Mouse (Mus musculus) C2C12 (cell line): ENCODE measurements around the gene 1700025G04Rik. TPM values are rescaled to one million over a fixed set of nuclear protein-coding genes. Genes with fewer than 3 reads are reported as not detected.

Source experiments
- H3K27me3 ChIP-seq: one replicate; pipeline ENCODE4 v1.6.1; 2011; ENCODE audit not compliant: control insufficient read depth, insufficient read depth, insufficient read length
- H3K36me3 ChIP-seq: one replicate; pipeline ENCODE4 v1.6.1; 2011; ENCODE audit not compliant: control insufficient read depth, insufficient read depth
- H3K4me3 ChIP-seq: one replicate; pipeline ENCODE4 v1.5.1; 2011; ENCODE audit warnings: mild to moderate bottlenecking, control low read depth; ENCODE audit not compliant: poor library complexity, insufficient read depth, severe bottlenecking
- H3K79me2 ChIP-seq: one replicate; pipeline ENCODE4 v1.6.1; 2011; ENCODE audit not compliant: control insufficient read depth, insufficient read depth
- H3K79me3 ChIP-seq: one replicate; pipeline ENCODE4 v1.6.1; 2011; ENCODE audit warnings: low read depth, control low read depth
- H3ac ChIP-seq: one replicate; pipeline ENCODE3; 2011; ENCODE audit warnings: low read depth; ENCODE audit not compliant: control insufficient read depth, insufficient read length
- CEBPB ChIP-seq: IDR thresholded peaks from one replicate; pipeline ENCODE4 v1.6.1; 2011; ENCODE audit warnings: low read depth, mild to moderate bottlenecking, control low read depth, moderate library complexity
- CTCF ChIP-seq: IDR thresholded peaks from one replicate; pipeline ENCODE4 v1.5.1; 2011; ENCODE audit not compliant: control insufficient read depth, insufficient read depth, insufficient read length
- FOSL1 ChIP-seq: IDR thresholded peaks from one replicate; pipeline ENCODE4 v1.8.0; 2011; ENCODE audit warnings: mild to moderate bottlenecking, low read length; ENCODE audit not compliant: poor library complexity, insufficient read depth, severe bottlenecking
- MAX ChIP-seq: IDR thresholded peaks from one replicate; pipeline ENCODE4 v1.6.1; 2011; ENCODE audit warnings: mild to moderate bottlenecking, control low read depth
- MYOD1 ChIP-seq: IDR thresholded peaks from one replicate; pipeline ENCODE4 v1.6.1; 2011; ENCODE audit warnings: low read depth; ENCODE audit not compliant: control insufficient read depth, insufficient read length
- MYOG ChIP-seq: IDR thresholded peaks from one replicate; pipeline ENCODE4 v1.6.1; 2011; ENCODE audit not compliant: control insufficient read depth, insufficient read length; ENCODE audit errors: extremely low read depth
- USF1 ChIP-seq: IDR thresholded peaks from one replicate; pipeline ENCODE4 v1.6.1; 2011; ENCODE audit warnings: low read depth, mild to moderate bottlenecking, control low read depth, moderate library complexity
- polyA plus RNA-seq: library from polyadenylated mRNA; unstranded; fragments of >200 nt; fragmentation: generic; extraction: Trizol; gene quantifications from one replicate; pipeline ENCODE4 v1.2.1, GENCODE M21; 2012; ENCODE audit warnings: missing spikeins

The 1700025G04Rik gene
- polyA plus RNA-seq, 1 experiment = 2.1 TPM

- TF ChIP-seq MAX (no peak), USF1 (no peak), MYOG (no peak), CEBPB (no peak)
- no peaks in the 10 kb centered on the region for H3K36me3 ChIP-seq
- H3K79me3 ChIP-seq = no peaks in the 10 kb centered on the region
- H3ac ChIP-seq = no peak overlapping the region
- H3K4me3 ChIP-seq = no peak overlapping the region
- no peaks in the 10 kb centered on the region for H3K27me3 ChIP-seq
- H3K79me2 ChIP-seq = no peaks in the 10 kb centered on the region
These were observed 209.2 kb downstream of the 1700025G04Rik start for GRCm38 (mm10) chr1:151880731-151881130.

GRCm38 (mm10) chr1:151879966-151880365 lies 210.0 kb downstream of the 1700025G04Rik start:
- H3K79me2 ChIP-seq = no peaks in the 10 kb centered on the region
- no peak overlapping the region for H3ac ChIP-seq
- no peak overlapping the region for H3K4me3 ChIP-seq
- H3K27me3 ChIP-seq = no peaks in the 10 kb centered on the region
- H3K79me3 ChIP-seq = no peaks in the 10 kb centered on the region
- TF ChIP-seq MYOD1 (no peak), CEBPB (no peak), USF1 (no peak), FOSL1 (no peak), MAX (no peak), CTCF (no peak)
- no peaks in the 10 kb centered on the region for H3K36me3 ChIP-seq

GRCm38 (mm10) chr1:151879308-151879850 lies 210.5 kb downstream of the 1700025G04Rik start:
- no peaks in the 10 kb centered on the region for H3K79me3 ChIP-seq
- H3K4me3 ChIP-seq = no peak overlapping the region
- H3K27me3 ChIP-seq = no peaks in the 10 kb centered on the region
- H3K36me3 ChIP-seq = no peaks in the 10 kb centered on the region
- TF ChIP-seq MAX (no peak), CEBPB (no peak), FOSL1 (no peak), MYOD1 (no peak), USF1 (no peak), CTCF (no peak), MYOG (no peak)
- no peaks in the 10 kb centered on the region for H3K79me2 ChIP-seq
- H3ac ChIP-seq = no peak overlapping the region

- H3K36me3 ChIP-seq = no peaks in the 10 kb centered on the region
- H3K79me2 ChIP-seq = no peaks in the 10 kb centered on the region
- no peaks in the 10 kb centered on the region for H3K27me3 ChIP-seq
- no peak overlapping the region for H3K4me3 ChIP-seq
- TF ChIP-seq MYOG (no peak), USF1 (no peak), CEBPB (no peak), FOSL1 (no peak), CTCF (no peak), MAX (no peak), MYOD1 (no peak)
- no peak overlapping the region for H3ac ChIP-seq
- no peaks in the 10 kb centered on the region for H3K79me3 ChIP-seq
These were observed 211.5 kb downstream of the 1700025G04Rik start for GRCm38 (mm10) chr1:151878411-151878810.

GRCm38 (mm10) chr1:151872971-151873370 lies 217.0 kb downstream of the 1700025G04Rik start:
- Histone ChIP-seq H3K27me3 (no peaks in the 10 kb centered on the region), H3K4me3 (no peak overlapping the region), H3K36me3 (no peaks in the 10 kb centered on the region), H3K79me3 (no peaks in the 10 kb centered on the region), H3ac (no peak overlapping the region), H3K79me2 (no peaks in the 10 kb centered on the region)
- no peak for TF ChIP-seq MAX
- TF ChIP-seq CTCF = no peak
- no peak for TF ChIP-seq USF1

GRCm38 (mm10) chr1:151864326-151864725 lies 225.6 kb downstream of the 1700025G04Rik start:
- no peak overlapping the region for H3K4me3 ChIP-seq

More at GRCm38 (mm10) chr1:151864326-151864725, 225.6 kb downstream of the 1700025G04Rik start:
- Histone ChIP-seq H3ac (no peak overlapping the region), H3K27me3 (no peaks in the 10 kb centered on the region), H3K36me3 (no peaks in the 10 kb centered on the region), H3K79me3 (no peaks in the 10 kb centered on the region), H3K79me2 (no peaks in the 10 kb centered on the region)
- TF ChIP-seq FOSL1 = no peak
- TF ChIP-seq MYOG = no peak
- TF ChIP-seq MYOD1 = no peak
- TF ChIP-seq CTCF = no peak
- TF ChIP-seq MAX = no peak
- TF ChIP-seq CEBPB = no peak
- no peak for TF ChIP-seq USF1
